7 mouse cellular contexts compared by ENCODE assay signal in genomic region chr11:118742762-118743161, GRCm38 (mm10).
DNase-seq lines count a peak whose midpoint lies in the region; ATAC-seq lines count a peak whose summit lies in the region.

No protein-coding gene starts in this region.

- 0 out of 2 replicates have a peak, but pooled peaks cover 10% of the 10 kb centered on the region for H3K27me3 ChIP-seq in limb, embryonic 11.5 days (ENCODE audit: control insufficient read depth, insufficient read depth, low read length)

- peak; percentile 55 to 68 for DNase-seq in layer of hippocampus, postnatal 10 days (ENCODE audit: low spot score in 2 of 2)
- DNase-seq in layer of hippocampus, postnatal 25 days (ENCODE audit: extremely low spot score in 1 of 2, low spot score in 1 of 2), result no peak
- DNase-seq in NIH3T3 (ENCODE audit: low read depth), result peak; percentile 70
- DNase-seq in embryo, embryonic 10 days (ENCODE audit: low spot score), result peak; percentile 80
- DNase-seq in limb, embryonic 11.5 days (ENCODE audit: low spot score), result peak; percentile 61

- H3K4me2 ChIP-seq in limb, embryonic 11.5 days (ENCODE audit: low read depth, severe bottlenecking), result no peak overlapping the region

- no peak overlapping the region for H3K9ac ChIP-seq in limb, embryonic 11.5 days (ENCODE audit: low read length)

- H3K4me1 ChIP-seq in limb, embryonic 11.5 days (ENCODE audit: control insufficient read depth, insufficient read depth, low read length), result peaks cover 16% of the 10 kb centered on the region

- no peak overlapping the region for H3K4me3 ChIP-seq in limb, embryonic 11.5 days (ENCODE audit: low read depth, low read length)

- WGBS in limb, embryonic 11.5 days, result 21% methylated on average over 3 of the region's 3 CpGs

- peak; percentile 48 for ATAC-seq in CD4-positive, CD25-positive, alpha-beta regulatory T cell, adult 4 months
- ATAC-seq in limb, embryonic 11.5 days (ENCODE audit: insufficient number of reproducible peaks, low FRiP score, low TSS enrichment, low read depth), result no peak
- ATAC-seq in monocyte, adult 5-6 weeks (replicated peaks; ENCODE audit: insufficient number of reproducible peaks, low FRiP score, low TSS enrichment, poor library complexity, severe bottlenecking), result no peak

- H3K9me3 ChIP-seq in limb, embryonic 11.5 days (ENCODE audit: control insufficient read depth, low read length), result no peaks in the 10 kb centered on the region

- no peaks in the 10 kb centered on the region for H3K36me3 ChIP-seq in limb, embryonic 11.5 days (ENCODE audit: control insufficient read depth, insufficient read depth, low read length)

- no peak overlapping the region for H3K27ac ChIP-seq in limb, embryonic 11.5 days (replicated peaks; ENCODE audit: low read depth, low read length)

Comparison
In these comparisons a context has a peak if more than half of its experiments do, and no peak if none do; other contexts are left out.
1. DNase-seq: peak in layer of hippocampus, postnatal 10 days (2 of 2), NIH3T3 (single experiment), embryo, embryonic 10 days (single experiment) and limb, embryonic 11.5 days (single experiment); none in layer of hippocampus, postnatal 25 days (0 of 2).